Mouse (Mus musculus) myocyte (in vitro differentiated cells): ENCODE measurements around the gene Tsr3. TPM values are rescaled to one million over a fixed set of nuclear protein-coding genes. Genes with fewer than 3 reads are reported as not detected.
"Not testable (repeated sequence)": the region's sequence is repeated elsewhere in the genome, so short reads cannot be mapped to it uniquely, and the experiment has no call there.

Experiments used
- H3K27me3 ChIP-seq: one replicate; pipeline ENCODE4 v1.6.1; 2011; ENCODE audit not compliant: control insufficient read depth, insufficient read depth, insufficient read length
- H3K36me3 ChIP-seq: one replicate; pipeline ENCODE4 v1.6.1; 2011; ENCODE audit not compliant: control insufficient read depth, insufficient read depth
- H3K4me2 ChIP-seq: one replicate; pipeline ENCODE4 v1.6.1; 2011; ENCODE audit warnings: low read depth, control low read depth
- H3K4me3 ChIP-seq: one replicate; pipeline ENCODE4 v1.5.1; 2011; ENCODE audit warnings: mild to moderate bottlenecking, control low read depth, moderate library complexity
- H3K79me2 ChIP-seq: one replicate; pipeline ENCODE4 v1.6.1; 2011; ENCODE audit not compliant: control insufficient read depth, insufficient read depth
- H3ac ChIP-seq: one replicate; pipeline ENCODE4 v1.6.1; 2011; ENCODE audit not compliant: control insufficient read depth, insufficient read length
- CEBPB ChIP-seq: IDR thresholded peaks from 2 replicates; pipeline ENCODE4 v1.6.1; 2011; ENCODE audit warnings: mild to moderate bottlenecking, moderate library complexity; ENCODE audit not compliant: poor library complexity, insufficient read depth, severe bottlenecking
- E2F4 ChIP-seq: IDR thresholded peaks from one replicate; pipeline ENCODE4 v1.6.1; 2011; ENCODE audit warnings: mild to moderate bottlenecking, control low read depth, moderate library complexity; ENCODE audit not compliant: insufficient read depth
- MAX ChIP-seq: IDR thresholded peaks from one replicate; pipeline ENCODE4 v1.6.1; 2011; ENCODE audit warnings: low read depth, mild to moderate bottlenecking, control low read depth
- MYOD1 ChIP-seq, 3 experiments: IDR thresholded peaks; one replicate each; pipeline ENCODE4 v1.6.1; 2011; ENCODE audit warnings: control low read depth in 2 of 3, low read depth in 2 of 3, mild to moderate bottlenecking in 2 of 3, moderate library complexity in 1 of 3; ENCODE audit not compliant: insufficient read length in 2 of 3, control insufficient read depth in 1 of 3
- MYOG ChIP-seq, 3 experiments: IDR thresholded peaks; one replicate each; pipeline ENCODE4 v1.6.1; 2011; ENCODE audit warnings: control low read depth in 2 of 3, low read depth in 2 of 3, mild to moderate bottlenecking in 2 of 3; ENCODE audit not compliant: insufficient read length in 2 of 3, control insufficient read depth in 1 of 3, insufficient read depth in 1 of 3
- POLR2A ChIP-seq: IDR thresholded peaks from one replicate; pipeline ENCODE4 v1.6.1; 2011; ENCODE audit warnings: low read depth, mild to moderate bottlenecking, control low read depth, moderate library complexity; ENCODE audit not compliant: insufficient read length
- POLR2AphosphoS2 ChIP-seq: IDR thresholded peaks from one replicate; pipeline ENCODE4 v1.6.1; 2011; ENCODE audit warnings: low read depth, control low read depth; ENCODE audit not compliant: insufficient read length
- REST ChIP-seq: IDR thresholded peaks from one replicate; pipeline ENCODE4 v1.6.1; 2011; ENCODE audit warnings: mild to moderate bottlenecking, control low read depth, moderate library complexity; ENCODE audit not compliant: insufficient read depth, insufficient read length
- SRF ChIP-seq: IDR thresholded peaks from one replicate; pipeline ENCODE4 v1.6.1; 2011; ENCODE audit warnings: low read depth; ENCODE audit not compliant: control insufficient read depth, insufficient read length
- TCF12 ChIP-seq: IDR thresholded peaks from one replicate; pipeline ENCODE4 v1.6.1; 2011; ENCODE audit warnings: mild to moderate bottlenecking, control low read depth; ENCODE audit not compliant: poor library complexity, insufficient read depth, severe bottlenecking
- TCF3 ChIP-seq: IDR thresholded peaks from one replicate; pipeline ENCODE4 v1.6.1; 2011; ENCODE audit warnings: low read depth, control low read depth; ENCODE audit not compliant: insufficient read length
- USF1 ChIP-seq: IDR thresholded peaks from one replicate; pipeline ENCODE4 v1.6.1; 2011; ENCODE audit warnings: low read depth, mild to moderate bottlenecking, control low read depth, moderate library complexity
- polyA plus RNA-seq: library from polyadenylated mRNA; unstranded; fragments of >200 nt; fragmentation: generic; extraction: Trizol; gene quantifications from one replicate; pipeline ENCODE4 v1.2.1, GENCODE M21; 2012; ENCODE audit warnings: missing spikeins

Gene Tsr3
- polyA plus RNA-seq, 1 experiment, result 44.7 TPM

GRCm38 (mm10) chr17:25221821-25222503 is 18.0 kb upstream of the Tsr3 start:
- no peak overlapping the region for H3ac ChIP-seq
- TF ChIP-seq TCF3 (no peak), POLR2A (no peak), USF1 (no peak)
- no peaks in the 10 kb centered on the region for H3K27me3 ChIP-seq
- H3K4me3 ChIP-seq, result no peak overlapping the region
- H3K4me2 ChIP-seq, result no peak overlapping the region
- H3K79me2 ChIP-seq, result no peaks in the 10 kb centered on the region
- H3K36me3 ChIP-seq, result no peaks in the 10 kb centered on the region

DNA sequence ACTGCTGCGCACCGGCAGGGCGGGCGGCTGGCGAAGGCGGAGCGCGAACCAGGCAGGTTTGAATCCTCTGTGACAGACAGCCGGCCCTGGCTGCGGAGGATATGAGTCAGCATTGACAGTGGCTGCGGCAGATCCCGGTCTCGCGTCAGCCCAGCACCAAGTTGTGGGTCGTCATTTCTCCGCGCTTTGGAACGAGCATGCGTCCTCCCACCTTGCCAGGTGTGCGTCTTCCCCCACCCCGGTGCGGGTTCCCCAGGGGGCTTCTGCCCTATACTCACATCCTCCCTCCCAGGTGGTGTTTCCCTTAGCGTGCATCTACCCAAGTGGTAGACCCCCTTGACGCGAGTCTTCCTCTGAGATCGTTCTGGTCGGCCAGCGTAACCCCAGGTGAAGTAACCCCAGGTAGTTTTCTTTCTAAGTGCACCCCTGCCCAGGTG is 17.4 kb upstream of the Tsr3 start:
- H3K36me3 ChIP-seq, H3K4me3 ChIP-seq, H3K4me2 ChIP-seq, H3ac ChIP-seq, H3K79me2 ChIP-seq, H3K27me3 ChIP-seq: not testable (repeated sequence)

DNA sequence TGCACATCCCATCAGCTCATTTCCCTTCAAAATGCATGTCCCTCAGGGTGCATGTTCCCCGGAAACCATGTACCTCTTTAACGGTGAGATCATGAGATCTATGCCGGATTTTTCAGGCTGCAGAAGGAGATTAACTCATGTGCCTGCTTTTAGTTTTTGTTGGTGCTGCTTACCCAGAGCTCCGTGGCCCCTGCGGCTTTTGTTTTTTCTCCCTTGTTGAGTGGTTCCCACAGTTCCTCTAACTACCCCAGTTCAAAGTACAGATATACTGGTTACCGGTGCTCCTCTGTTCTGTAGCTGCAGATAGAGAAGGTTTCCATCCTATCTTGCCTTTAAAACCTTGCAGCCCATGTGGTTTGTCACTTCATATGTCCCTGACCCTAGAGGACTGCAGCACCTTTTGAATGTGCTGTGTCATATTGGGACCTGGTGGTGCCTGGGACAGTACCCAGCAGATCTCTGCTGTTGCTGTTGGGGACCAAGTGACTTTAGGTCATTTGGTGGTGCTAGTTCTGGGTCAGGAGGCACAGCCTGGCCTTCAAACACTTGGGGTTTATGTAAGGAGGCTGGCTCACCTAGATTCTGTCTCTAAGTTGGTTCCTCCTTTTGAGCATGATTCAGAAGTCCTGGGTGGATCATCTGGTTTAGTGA is 16.9 kb upstream of the Tsr3 start:
- Histone ChIP-seq H3ac (no peak overlapping the region), H3K27me3 (no peaks in the 10 kb centered on the region), H3K4me3 (no peak overlapping the region), H3K4me2 (no peak overlapping the region), H3K36me3 (no peaks in the 10 kb centered on the region), H3K79me2 (no peaks in the 10 kb centered on the region)
- TF ChIP-seq TCF12 (no peak), CEBPB (no peak), MAX (no peak), SRF (no peak), E2F4 (no peak), TCF3 (no peak), REST (no peak), POLR2AphosphoS2 (no peak), USF1 (no peak), MYOD1 (IDR thresholded peaks at IDR 0.05; ENCODE audit: control insufficient read depth in 1 of 3, insufficient read length in 2 of 3, low read depth in 2 of 3) (no peak), MYOG (IDR thresholded peaks at IDR 0.05; ENCODE audit: control insufficient read depth in 1 of 3, insufficient read depth in 1 of 3, insufficient read length in 2 of 3, low read depth in 2 of 3) (no peak), POLR2A (no peak)

DNA sequence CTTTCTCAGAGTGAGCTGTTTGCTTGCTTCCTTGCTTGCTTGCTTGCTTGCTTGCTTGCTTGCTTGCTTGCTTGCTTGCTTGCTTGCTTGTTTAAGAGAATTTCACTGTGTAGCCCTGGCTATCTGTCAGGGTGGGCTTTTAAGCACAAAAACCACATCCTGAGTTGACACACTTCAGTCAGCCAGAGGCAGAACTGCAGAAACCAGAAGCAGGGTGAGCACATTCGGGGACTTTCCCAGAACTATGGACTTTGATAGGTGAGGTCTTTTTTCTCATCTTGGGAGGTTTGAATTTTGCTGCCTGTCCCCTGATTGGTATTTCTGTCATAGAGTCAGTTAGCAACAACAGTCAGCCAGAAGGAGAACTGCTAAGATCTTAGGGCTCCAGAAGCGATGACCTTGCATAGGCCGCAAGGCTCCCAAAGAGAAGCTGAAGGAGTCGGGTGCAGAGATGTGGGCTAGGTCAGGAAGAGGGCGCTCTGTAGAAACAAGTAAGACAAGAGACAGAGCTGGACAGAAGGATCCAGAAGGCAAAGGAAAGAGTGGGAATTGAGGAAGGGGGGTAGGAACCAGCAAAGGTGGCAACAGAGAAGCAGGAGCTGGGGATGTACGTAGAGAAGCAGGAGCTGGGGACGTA is 15.3 kb upstream of the Tsr3 start:
- Histone ChIP-seq H3K36me3 (no peaks in the 10 kb centered on the region), H3K4me3 (no peak overlapping the region), H3K79me2 (no peaks in the 10 kb centered on the region), H3K4me2 (no peak overlapping the region), H3ac (no peak overlapping the region), H3K27me3 (no peaks in the 10 kb centered on the region)
- TF ChIP-seq CEBPB, result no peak
- TF ChIP-seq MAX, result no peak

GRCm38 (mm10) chr17:25225659-25226058 is 14.3 kb upstream of the Tsr3 start:
- H3K4me2 ChIP-seq, result no peak overlapping the region
- H3K4me3 ChIP-seq, result no peak overlapping the region
- H3K27me3 ChIP-seq, result no peaks in the 10 kb centered on the region
- TF ChIP-seq SRF (no peak), E2F4 (no peak), REST (no peak), USF1 (no peak), MYOG (IDR thresholded peaks at IDR 0.05; ENCODE audit: control insufficient read depth in 1 of 3, insufficient read depth in 1 of 3, insufficient read length in 2 of 3, low read depth in 2 of 3) (no peak), MAX (no peak), TCF12 (no peak), TCF3 (no peak), MYOD1 (IDR thresholded peaks at IDR 0.05; ENCODE audit: control insufficient read depth in 1 of 3, insufficient read length in 2 of 3, low read depth in 2 of 3) (no peak), CEBPB (no peak), POLR2AphosphoS2 (no peak), POLR2A (no peak)
- no peaks in the 10 kb centered on the region for H3K36me3 ChIP-seq
- no peak overlapping the region for H3ac ChIP-seq
- no peaks in the 10 kb centered on the region for H3K79me2 ChIP-seq
